Mouse (Mus musculus) intestine, embryonic 14.5 days (tissue): ENCODE data around the gene Thrap3. TPM values are rescaled to one million over a fixed set of nuclear protein-coding genes. Genes with fewer than 3 reads are reported as not detected.
A peak's percentile ranks its signal among the peaks of the same experiment; 100 is the strongest.
"Not testable (repeated sequence)": the region's sequence is repeated elsewhere in the genome, so short reads cannot be mapped to it uniquely, and the experiment has no call there.

ENCODE experiments used
- ATAC-seq: fragments of 200-750 bp; cut with Nextera tagmentation; replicated peaks from 2 replicates; pipeline ENCODE4 v1.8.0; 2017; ENCODE audit warnings: low read depth, moderate number of reproducible peaks, moderate TSS enrichment, moderate library complexity; ENCODE audit not compliant: low FRiP score, low TSS enrichment
- DNase-seq: peaks from one replicate; pipeline ENCODE4 v3.0.0-alpha.2; 2018; ENCODE audit warnings: low spot score
- H3K27ac ChIP-seq: fragments of 300-500 bp; sonication (generic); 2 replicates; pipeline ENCODE4 v1.5.1; 2014; ENCODE audit warnings: low read depth, mild to moderate bottlenecking, control low read depth
- H3K27me3 ChIP-seq: fragments of 300-500 bp; sonication (generic); replicated peaks from 2 replicates; pipeline ENCODE4 v1.6.1; 2014; ENCODE audit warnings: low read length, control low read depth; ENCODE audit not compliant: control insufficient read depth, insufficient read depth
- H3K36me3 ChIP-seq: fragments of 300-500 bp; sonication (generic); 2 replicates; pipeline ENCODE4 v1.6.1; 2014; ENCODE audit warnings: low read length, control low read depth; ENCODE audit not compliant: control insufficient read depth, insufficient read depth
- H3K4me1 ChIP-seq: fragments of 300-500 bp; sonication (generic); replicated peaks from 2 replicates; pipeline ENCODE4 v1.6.1; 2014; ENCODE audit warnings: low read length, control low read depth, mixed read lengths; ENCODE audit not compliant: control insufficient read depth, insufficient read depth
- H3K4me2 ChIP-seq: fragments of 300-500 bp; sonication (generic); 2 replicates; pipeline ENCODE4 v1.6.1; 2014; ENCODE audit warnings: low read length
- H3K4me3 ChIP-seq: fragments of 300-500 bp; sonication (generic); 2 replicates; pipeline ENCODE4 v1.5.1; 2014; ENCODE audit warnings: low read depth, low read length, control low read depth, mixed read lengths
- H3K9ac ChIP-seq: fragments of 300-500 bp; sonication (generic); 2 replicates; pipeline ENCODE4 v1.6.1; 2014; ENCODE audit warnings: mild to moderate bottlenecking, low read length
- H3K9me3 ChIP-seq: fragments of 300-500 bp; sonication (generic); 2 replicates; pipeline ENCODE4 v1.6.1; 2016; ENCODE audit warnings: low read length, control low read depth; ENCODE audit not compliant: control insufficient read depth
- WGBS: fragments of 180-500 bp; shearing (Covaris S2); extraction: QIAGEN DNeasy Blood & Tissue Kit; methylation state at CpG from one replicate; pipeline ENCODE4 v1.1.7; 2014; 5-methylcytosine and 5-hydroxymethylcytosine counted together
- polyA plus RNA-seq: library from polyadenylated mRNA; unstranded; fragments of >200 nt; fragmentation: Nextera tagmentation; extraction: Ambion mirVana; gene quantifications from 2 replicates; pipeline ENCODE4 v1.2.1, GENCODE M21; 2014

Thrap3 gene
- polyA plus RNA-seq, 1 experiment from 2014 or later = 206 TPM

DNA sequence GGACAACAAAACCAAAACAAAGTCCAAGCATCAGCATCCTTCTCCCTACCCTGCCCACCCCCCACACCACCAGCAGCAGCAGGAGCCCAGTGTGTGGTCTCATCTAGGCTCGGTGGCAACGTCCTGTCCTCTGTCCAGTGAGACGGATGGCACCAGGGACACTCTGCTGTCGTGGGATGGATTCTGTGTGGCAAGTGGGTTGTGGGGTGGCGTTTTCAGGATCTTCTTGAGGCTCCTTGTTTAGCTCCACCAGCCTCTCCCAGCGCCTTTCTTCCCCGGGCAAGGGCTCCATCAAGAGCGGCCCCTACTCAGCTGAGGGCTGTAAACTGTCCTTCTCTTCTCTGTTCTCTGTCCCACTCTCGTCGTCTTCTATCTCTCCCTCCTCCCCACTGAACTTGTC, 37.5 kb downstream of the Thrap3 start:
- peaks cover 41% of the 10 kb centered on the region for H3K36me3 ChIP-seq
- not testable (repeated sequence) for H3K9ac ChIP-seq, H3K4me1 ChIP-seq, DNase-seq, H3K9me3 ChIP-seq, H3K27me3 ChIP-seq, H3K4me2 ChIP-seq, ATAC-seq, H3K4me3 ChIP-seq, H3K27ac ChIP-seq
- 66% methylated on average over 8 of the region's 10 CpGs for WGBS

GRCm38 (mm10) chr4:126163685-126164084, 38.9 kb downstream of the Thrap3 start:
- Histone ChIP-seq H3K4me1 (peaks cover 9% of the 10 kb centered on the region; the same call in 1 of the 2 replicates), H3K9ac (no peak overlapping the region), H3K27ac (peak overlapping the region; percentile 84; the same call in 1 of the 2 replicates), H3K9me3 (no peaks in the 10 kb centered on the region), H3K4me3 (no peak overlapping the region), H3K36me3 (peaks cover 27% of the 10 kb centered on the region), H3K27me3 (no peaks in the 10 kb centered on the region), H3K4me2 (no peak overlapping the region; the same call in 1 of the 2 replicates)
- ATAC-seq = no peak
- DNase-seq = no peak
- WGBS = 62% methylated on average over 4 of the region's 4 CpGs

DNA sequence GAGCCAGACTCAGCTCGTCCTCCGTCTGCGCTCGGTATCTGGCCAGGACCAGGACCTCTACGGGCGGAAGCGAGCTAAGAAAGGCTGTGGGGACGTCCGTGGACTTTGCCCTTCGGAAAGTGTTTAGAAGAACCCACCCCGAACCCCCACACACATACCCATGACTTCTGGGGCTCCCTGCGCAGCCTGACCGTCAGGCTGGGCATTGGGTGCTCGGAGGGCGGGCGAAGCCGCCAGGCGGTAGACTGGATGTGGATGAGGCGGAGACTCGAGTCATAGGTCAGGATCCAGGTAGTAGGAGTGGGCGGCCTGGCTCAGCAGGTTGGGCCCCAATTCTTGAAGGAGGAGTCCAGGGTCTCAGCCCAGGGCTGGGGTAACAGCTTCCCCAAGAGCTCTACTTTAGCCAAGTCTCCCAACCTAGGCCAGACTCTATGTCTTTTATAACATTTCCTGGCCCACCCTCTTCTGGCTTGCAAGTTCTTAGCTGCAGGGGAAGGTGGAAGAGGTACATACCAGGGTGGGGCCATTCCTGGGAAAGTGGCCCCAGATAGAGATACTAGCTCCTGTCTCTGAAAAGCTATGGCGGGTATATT, 39.4 kb downstream of the Thrap3 start, which contains the start of gene Sh3d21:
Sh3d21 (minus strand) TSS at position 425 of the 593 bp plus-strand sequence.
- ATAC-seq (peak; percentile 70), DNase-seq (peak; percentile 79)
- Histone ChIP-seq H3K9ac (peak within 1 kb of the TSS; percentile 77), H3K36me3 (peaks cover 22% of the 10 kb centered on the region), H3K4me1 (peaks cover 9% of the 10 kb centered on the region; the same call in 1 of the 2 replicates), H3K27ac (peak within 1 kb of the TSS; percentile 84), H3K27me3 (no peaks in the 10 kb centered on the region), H3K9me3 (no peaks in the 10 kb centered on the region), H3K4me2 (peak within 1 kb of the TSS; percentile 92), H3K4me3 (peak within 1 kb of the TSS; percentile 51)
- 7% methylated on average over 22 of the region's 22 CpGs for WGBS

DNA sequence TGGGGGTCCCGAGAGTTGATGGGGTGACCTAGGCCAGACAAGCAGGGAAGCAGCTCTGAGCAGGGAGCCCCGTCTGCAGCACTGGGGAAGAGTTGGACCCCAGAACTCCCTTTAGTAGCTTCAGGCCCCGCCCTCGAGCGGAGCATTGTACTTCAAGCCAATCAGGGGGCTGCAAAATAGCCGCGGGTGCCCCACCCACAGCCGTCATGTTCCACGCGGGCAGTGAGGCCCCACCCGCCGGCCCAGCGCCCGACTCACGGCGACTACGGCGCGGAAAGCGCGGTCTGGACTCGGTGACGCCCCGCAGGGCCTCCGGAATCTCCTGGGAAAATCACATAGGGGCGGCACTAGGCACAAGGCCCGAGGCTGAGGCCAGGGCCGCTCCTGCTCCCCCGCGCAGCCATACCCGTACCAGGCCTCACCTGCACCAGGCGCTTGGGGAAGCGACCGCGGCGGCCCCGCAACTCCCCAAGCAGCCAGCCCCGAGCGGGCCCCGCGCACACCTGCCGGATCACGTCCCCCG, 40.0 kb downstream of the Thrap3 start:
- whole genome bisulfite sequencing = under 1% methylated on average over 44 of the region's 44 CpGs
- DNase-seq (peak; percentile 87), ATAC-seq (peak; percentile 90)
- Histone ChIP-seq H3K9me3 (no peaks in the 10 kb centered on the region), H3K4me1 (peaks cover 9% of the 10 kb centered on the region; the same call in 1 of the 2 replicates), H3K27me3 (no peaks in the 10 kb centered on the region), H3K9ac (peak overlapping the region; percentile 77), H3K36me3 (peaks cover 17% of the 10 kb centered on the region), H3K4me3 (peak overlapping the region; percentile 51), H3K4me2 (peak overlapping the region; percentile 92), H3K27ac (peak overlapping the region; percentile 84)

GRCm38 (mm10) chr4:126161986-126162385, 40.6 kb downstream of the Thrap3 start:
- Histone ChIP-seq H3K4me1 (peaks cover 9% of the 10 kb centered on the region; the same call in 1 of the 2 replicates), H3K9me3 (no peaks in the 10 kb centered on the region), H3K27me3 (no peaks in the 10 kb centered on the region), H3K4me2 (peak overlapping the region; percentile 92), H3K4me3 (peak overlapping the region; percentile 51), H3K27ac (no peak overlapping the region), H3K36me3 (peaks cover 14% of the 10 kb centered on the region), H3K9ac (peak overlapping the region; percentile 77)
- 59% methylated on average over 9 of the region's 9 CpGs for WGBS
- DNase-seq (no peak), ATAC-seq (0 out of 2 replicates have a peak, but pooled peaks have one; percentile 1)

- no peak overlapping the region for H3K4me2 ChIP-seq
Observed at GRCm38 (mm10) chr4:126161456-126161855, 41.1 kb downstream of the Thrap3 start.

DNA sequence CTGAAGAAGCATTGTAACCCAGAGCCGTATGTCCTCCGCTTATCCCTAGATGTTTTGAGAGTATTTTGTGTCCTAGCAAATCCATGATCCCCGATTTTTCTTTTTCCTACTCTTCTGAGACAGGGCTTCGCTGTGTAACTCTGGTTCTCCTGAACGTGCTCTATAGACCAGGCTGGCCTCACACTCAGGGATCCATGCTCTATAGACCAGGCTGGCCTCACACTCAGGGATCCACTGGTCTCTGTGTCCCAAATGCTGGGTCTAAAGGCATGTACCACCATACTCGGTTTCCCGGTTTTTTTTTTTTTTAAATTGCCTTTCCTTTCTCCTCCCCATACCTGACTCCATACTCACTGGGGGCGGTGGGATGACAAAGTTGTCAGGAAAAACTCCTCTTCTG, 41.6 kb downstream of the Thrap3 start:
- H3K4me3 ChIP-seq = no peak overlapping the region
- peaks cover 15% of the 10 kb centered on the region for H3K4me1 ChIP-seq
- H3K9me3 ChIP-seq = no peaks in the 10 kb centered on the region
- H3K27me3 ChIP-seq = no peaks in the 10 kb centered on the region
- DNase-seq = no peak
- H3K27ac ChIP-seq = no peak overlapping the region
- H3K9ac ChIP-seq = no peak overlapping the region
- H3K4me2 ChIP-seq = no peak overlapping the region
- ATAC-seq = no peak
- H3K36me3 ChIP-seq = peaks cover 4% of the 10 kb centered on the region
- WGBS = 92% methylated on average over 8 of the region's 8 CpGs

More at GRCm38 (mm10) chr4:126161456-126161855, 41.1 kb downstream of the Thrap3 start:
- H3K36me3 ChIP-seq = peaks cover 8% of the 10 kb centered on the region
- H3K4me3 ChIP-seq = no peak overlapping the region
- WGBS = 88% methylated on average over 6 of the region's 6 CpGs
- no peak for DNase-seq
- H3K4me1 ChIP-seq = peaks cover 10% of the 10 kb centered on the region; the same call in 1 of the 2 replicates
- no peak overlapping the region for H3K9ac ChIP-seq
- ATAC-seq = no peak
- no peak overlapping the region for H3K27ac ChIP-seq
- no peaks in the 10 kb centered on the region for H3K9me3 ChIP-seq
- H3K27me3 ChIP-seq = no peaks in the 10 kb centered on the region

DNA sequence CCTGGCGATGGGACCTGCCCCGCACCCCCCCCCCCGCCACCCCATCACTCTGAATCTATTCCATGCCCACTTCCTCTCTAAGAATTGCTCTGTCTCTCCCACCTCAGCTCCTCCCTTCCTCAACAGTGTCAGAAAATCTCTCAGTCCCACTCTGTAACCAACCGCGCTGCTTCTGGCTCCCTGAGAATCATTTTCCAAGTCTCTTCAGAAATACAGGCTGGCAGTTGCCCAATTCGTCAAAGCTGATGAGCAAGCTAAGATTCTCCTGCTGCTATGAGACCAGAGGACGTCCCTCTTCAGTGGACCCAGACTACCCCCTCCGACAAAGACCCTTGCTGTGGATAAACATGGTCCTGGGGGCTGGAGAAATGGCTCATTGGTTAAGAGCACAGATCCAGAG, 43.1 kb downstream of the Thrap3 start:
- Histone ChIP-seq H3K9ac (no peak overlapping the region), H3K4me3 (no peak overlapping the region), H3K9me3 (no peaks in the 10 kb centered on the region), H3K4me1 (peaks cover 23% of the 10 kb centered on the region), H3K36me3 (no peaks in the 10 kb centered on the region), H3K4me2 (no peak overlapping the region), H3K27me3 (no peaks in the 10 kb centered on the region), H3K27ac (no peak overlapping the region)
- no peak for ATAC-seq
- DNase-seq = no peak
- 71% methylated on average over 8 of the region's 8 CpGs for WGBS
